Mouse (Mus musculus): Measurements from ENCODE around the gene Mrpl10. TPM values are rescaled to one million over a fixed set of nuclear protein-coding genes. Genes with fewer than 3 reads are reported as not detected.

The Mrpl10 gene
- polyA plus RNA-seq, 1 experiment from 2014 or later, result 85.5 TPM

DNA sequence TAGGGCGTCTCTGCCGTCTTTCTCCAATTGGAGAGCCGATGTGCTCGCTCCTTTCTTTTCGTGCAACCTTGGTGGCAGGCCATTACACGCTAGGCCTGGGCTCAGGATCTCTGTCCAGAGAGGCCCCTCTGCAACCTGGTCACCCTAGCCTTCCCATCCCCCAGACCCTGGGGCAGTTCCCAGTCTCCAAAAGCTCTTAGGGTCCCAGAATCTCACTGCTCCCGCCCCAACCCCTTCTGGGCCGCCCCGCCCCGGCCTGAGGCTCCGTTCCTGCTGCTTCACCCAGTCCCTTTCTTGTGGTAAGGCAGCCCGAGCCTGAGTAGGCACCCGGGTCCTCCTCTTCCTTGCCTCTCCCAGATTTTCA, 22.0 kb upstream of the Mrpl10 start:
- ATAC-seq (ENCODE audit: insufficient read depth) (no peak), DNase-seq (peak; percentile 17)
- no peak for TF ChIP-seq CTCF (IDR thresholded peaks at IDR 0.05; ENCODE audit: low read depth)
- peaks cover 89% of the 10 kb centered on the region for H3K27me3 ChIP-seq (ENCODE audit: insufficient read depth, low read length)
- WGBS, result 14% methylated on average over 13 of the region's 13 CpGs
- peak overlapping the region; percentile 38; the same call in 1 of the 2 replicates for H3K4me3 ChIP-seq (ENCODE audit: low read depth, low read length)
- H3K4me1 ChIP-seq (ENCODE audit: insufficient read depth), result peaks cover 10% of the 10 kb centered on the region; the same call in 1 of the 2 replicates
- no peak overlapping the region for H3K9ac ChIP-seq
- no peaks in the 10 kb centered on the region for H3K9me3 ChIP-seq (ENCODE audit: low read depth, low read length)
- no peaks in the 10 kb centered on the region for H3K36me3 ChIP-seq (ENCODE audit: insufficient read depth)
- no peak overlapping the region for H3K27ac ChIP-seq (ENCODE audit: low read depth)
- peak overlapping the region; percentile 67 for H3K4me2 ChIP-seq

DNA sequence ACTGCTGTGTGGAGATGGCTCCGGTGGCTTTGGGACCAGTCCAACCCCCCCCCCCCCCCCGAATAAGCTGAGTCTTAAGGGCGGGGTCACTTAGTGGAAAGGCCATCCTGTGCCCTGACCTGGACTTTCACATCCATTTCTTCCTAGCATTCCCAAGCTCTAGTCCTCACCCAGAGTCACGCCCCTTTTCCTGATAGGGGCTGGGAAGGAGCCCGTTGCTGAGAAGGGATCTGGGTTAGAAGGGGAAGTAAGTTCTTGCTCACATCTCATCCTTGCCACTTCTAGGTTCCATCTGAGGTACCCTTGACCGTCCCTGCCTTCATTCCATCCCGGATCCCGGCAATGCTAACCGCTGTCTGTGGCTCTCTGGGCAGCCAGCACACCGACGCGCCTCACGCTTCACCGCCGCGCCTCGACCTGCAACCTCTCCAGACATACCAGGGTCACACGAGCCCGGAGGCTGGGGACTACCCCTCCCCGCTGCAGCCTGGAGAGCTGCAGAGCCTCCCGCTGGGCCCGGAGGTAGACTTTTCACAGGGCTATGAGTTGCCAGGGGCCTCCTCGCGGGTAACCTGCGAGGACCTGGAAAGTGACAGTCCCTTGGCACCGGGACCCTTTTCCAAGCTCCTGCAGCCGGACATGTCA, 20.1 kb upstream of the Mrpl10 start:
- no peaks in the 10 kb centered on the region for H3K36me3 ChIP-seq (ENCODE audit: insufficient read depth)
- peak overlapping the region; percentile 52 for H3K4me3 ChIP-seq (ENCODE audit: low read depth, low read length)
- ATAC-seq (ENCODE audit: insufficient read depth) (no peak), DNase-seq (peak; percentile 34)
- TF ChIP-seq CTCF (IDR thresholded peaks at IDR 0.05; ENCODE audit: low read depth), result no peak
- WGBS, result 2% methylated on average over 27 of the region's 27 CpGs
- no peaks in the 10 kb centered on the region for H3K9me3 ChIP-seq (ENCODE audit: low read depth, low read length)
- H3K4me2 ChIP-seq, result peak overlapping the region; percentile 88
- no peak overlapping the region for H3K27ac ChIP-seq (ENCODE audit: low read depth)
- H3K9ac ChIP-seq, result no peak overlapping the region; the same call in 1 of the 2 replicates
- H3K4me1 ChIP-seq (ENCODE audit: insufficient read depth), result peaks cover 20% of the 10 kb centered on the region
- peaks cover 77% of the 10 kb centered on the region for H3K27me3 ChIP-seq (ENCODE audit: insufficient read depth, low read length)

DNA sequence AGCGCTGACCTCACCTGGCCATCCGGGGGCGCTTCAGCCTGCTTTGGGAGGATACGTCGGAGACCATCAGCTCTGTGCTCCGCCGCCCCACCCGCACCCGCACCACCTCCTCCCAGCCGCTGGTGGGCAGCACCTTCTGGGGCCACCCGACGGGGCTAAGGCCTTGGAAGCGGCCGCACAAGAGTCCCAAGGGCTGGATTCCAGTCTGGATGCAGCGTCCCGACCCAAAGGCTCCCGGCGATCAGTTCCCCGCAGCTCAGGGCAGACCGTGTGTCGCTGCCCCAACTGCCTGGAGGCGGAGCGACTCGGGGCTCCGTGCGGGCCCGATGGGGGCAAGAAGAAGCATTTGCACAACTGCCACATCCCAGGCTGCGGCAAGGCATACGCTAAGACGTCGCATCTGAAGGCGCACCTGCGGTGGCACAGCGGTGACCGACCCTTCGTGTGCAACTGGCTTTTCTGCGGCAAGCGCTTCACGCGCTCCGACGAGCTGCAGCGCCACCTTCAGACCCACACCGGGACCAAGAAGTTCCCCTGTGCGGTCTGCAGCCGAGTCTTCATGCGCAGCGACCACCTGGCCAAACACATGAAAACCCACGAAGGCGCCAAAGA, 19.4 kb upstream of the Mrpl10 start:
- Histone ChIP-seq H3K36me3 (ENCODE audit: insufficient read depth) (no peaks in the 10 kb centered on the region), H3K4me2 (peak overlapping the region; percentile 88), H3K27me3 (ENCODE audit: insufficient read depth, low read length) (peaks cover 69% of the 10 kb centered on the region), H3K27ac (ENCODE audit: low read depth) (no peak overlapping the region), H3K4me3 (ENCODE audit: low read depth, low read length) (peak overlapping the region; percentile 52), H3K4me1 (ENCODE audit: insufficient read depth) (peaks cover 20% of the 10 kb centered on the region), H3K9me3 (ENCODE audit: low read depth, low read length) (no peaks in the 10 kb centered on the region), H3K9ac (peak overlapping the region; percentile 54)
- peak; percentile 87 for DNase-seq
- TF ChIP-seq CTCF (IDR thresholded peaks at IDR 0.05; ENCODE audit: low read depth), result peak; percentile 81
- peak; percentile 48 for ATAC-seq (ENCODE audit: insufficient read depth)
- under 1% methylated on average over 50 of the region's 50 CpGs for WGBS

DNA sequence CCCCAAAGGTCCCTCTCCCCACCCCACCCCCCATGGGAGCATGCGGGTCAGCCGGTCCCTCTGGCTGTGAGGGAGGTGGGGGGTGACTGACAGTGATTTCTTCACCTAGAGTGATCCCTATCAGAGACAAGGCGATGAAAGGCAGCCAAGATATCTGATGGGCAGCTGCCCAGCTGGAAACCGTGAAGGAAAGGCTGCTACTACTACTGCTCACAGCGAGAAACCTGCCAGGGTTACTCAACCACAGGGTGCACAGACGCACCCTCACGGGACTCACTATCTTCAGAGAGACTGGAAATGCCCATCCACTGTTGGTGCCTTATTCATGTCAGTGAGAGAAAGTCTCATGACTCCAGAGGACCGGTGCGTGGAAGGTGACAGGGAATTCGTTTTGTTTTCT, 16.4 kb upstream of the Mrpl10 start:
- Histone ChIP-seq H3K4me3 (ENCODE audit: low read depth, low read length) (no peak overlapping the region), H3K9ac (no peak overlapping the region), H3K4me1 (ENCODE audit: insufficient read depth) (peaks cover 16% of the 10 kb centered on the region), H3K9me3 (ENCODE audit: low read depth, low read length) (no peaks in the 10 kb centered on the region), H3K27me3 (ENCODE audit: insufficient read depth, low read length) (peaks cover 41% of the 10 kb centered on the region), H3K4me2 (peak overlapping the region; percentile 61; the same call in 1 of the 2 replicates), H3K27ac (ENCODE audit: low read depth) (no peak overlapping the region), H3K36me3 (ENCODE audit: insufficient read depth) (no peaks in the 10 kb centered on the region)
- DNase-seq (no peak), ATAC-seq (ENCODE audit: insufficient read depth) (no peak)
- 40% methylated on average over 10 of the region's 10 CpGs for WGBS
- no peak for TF ChIP-seq CTCF (IDR thresholded peaks at IDR 0.05; ENCODE audit: low read depth)

DNA sequence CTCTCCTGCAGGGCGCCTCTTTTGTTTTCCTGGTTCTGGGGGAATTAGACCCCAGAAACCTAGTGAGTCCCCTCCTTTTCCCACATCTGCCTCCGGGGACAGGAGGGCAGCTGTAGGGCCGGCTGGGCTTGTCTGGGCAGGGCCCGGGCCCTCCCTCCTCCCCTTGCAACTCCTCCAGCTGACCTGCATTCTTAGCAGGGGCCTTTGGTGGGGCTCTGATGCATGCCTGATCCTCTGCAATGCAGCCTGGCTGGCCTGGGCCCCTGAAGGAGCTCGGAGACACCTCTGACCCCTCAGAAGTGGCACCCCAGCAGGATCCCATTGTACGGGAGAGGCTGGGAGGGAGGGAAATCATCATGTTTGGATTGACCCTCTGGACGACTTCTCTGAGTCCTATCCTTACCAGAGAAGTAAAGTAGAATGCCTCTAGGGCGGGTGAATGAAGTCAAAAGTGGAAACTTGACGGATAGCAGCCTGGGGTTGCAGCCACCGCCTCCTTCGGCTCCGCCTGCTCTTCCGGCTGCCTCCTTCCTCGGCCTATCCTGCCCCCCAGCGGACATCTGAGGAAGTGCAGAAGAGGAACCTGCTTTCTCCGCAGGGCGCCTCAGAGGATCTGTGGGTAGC, 15.5 kb upstream of the Mrpl10 start:
- peak overlapping the region; percentile 20 for H3K4me3 ChIP-seq (ENCODE audit: low read depth, low read length)
- peak overlapping the region; percentile 83 for H3K27ac ChIP-seq (ENCODE audit: low read depth)
- ATAC-seq (ENCODE audit: insufficient read depth), result peak; percentile 54
- TF ChIP-seq CTCF (IDR thresholded peaks at IDR 0.05; ENCODE audit: low read depth), result peak; percentile 98
- no peaks in the 10 kb centered on the region for H3K36me3 ChIP-seq (ENCODE audit: insufficient read depth)
- no peaks in the 10 kb centered on the region for H3K9me3 ChIP-seq (ENCODE audit: low read depth, low read length)
- peak; percentile 96 for DNase-seq
- peak overlapping the region; percentile 61 for H3K4me2 ChIP-seq
- peaks cover 33% of the 10 kb centered on the region for H3K27me3 ChIP-seq (ENCODE audit: insufficient read depth, low read length)
- peaks cover 16% of the 10 kb centered on the region for H3K4me1 ChIP-seq (ENCODE audit: insufficient read depth)
- WGBS, result 3% methylated on average over 17 of the region's 17 CpGs
- H3K9ac ChIP-seq, result peak overlapping the region; percentile 32

DNA sequence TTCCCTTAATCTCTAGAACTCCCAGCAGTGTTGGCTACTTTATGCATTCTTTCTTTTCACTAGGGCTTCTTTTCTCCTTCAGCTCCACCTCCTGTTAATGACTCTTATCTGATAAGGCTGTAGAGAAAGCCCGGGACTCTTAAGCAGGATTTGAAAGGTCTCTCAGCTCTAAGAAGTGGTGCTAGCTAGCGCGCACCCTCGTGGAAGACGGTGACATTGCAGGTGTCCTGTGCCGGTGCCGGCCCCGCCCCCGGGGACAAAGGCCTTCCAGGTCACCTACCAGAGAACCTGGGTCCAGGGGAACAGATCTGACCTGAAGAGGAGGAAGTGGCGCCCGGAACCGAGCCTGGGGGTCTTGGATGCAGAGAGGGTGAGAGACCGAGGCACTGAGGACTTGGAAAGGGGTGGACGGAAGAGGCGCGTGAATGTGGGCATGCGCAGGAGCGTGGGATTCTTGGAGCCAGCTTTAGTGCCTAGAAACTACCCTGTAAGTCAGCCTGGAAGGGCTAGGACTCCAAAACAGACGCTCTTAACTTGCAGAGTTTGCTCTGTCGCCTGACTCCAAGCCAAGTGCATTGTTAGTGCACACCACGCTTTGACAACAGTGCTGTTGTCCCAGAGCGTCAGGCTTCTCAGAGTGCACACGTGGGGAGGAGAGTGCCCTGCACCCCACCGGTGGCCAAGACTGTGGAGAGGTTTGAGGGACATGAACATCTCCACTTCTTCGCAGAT, 11.5 kb upstream of the Mrpl10 start, which contains the start of gene Scrn2:
TSS of gene Scrn2 (plus strand) at position 253 of the 732 bp plus-strand sequence.
- peak; percentile 95 for DNase-seq
- Histone ChIP-seq H3K4me3 (ENCODE audit: low read depth, low read length) (peak within 1 kb of the TSS; percentile 57), H3K36me3 (ENCODE audit: insufficient read depth) (peaks cover 18% of the 10 kb centered on the region; the same call in 1 of the 2 replicates), H3K27me3 (ENCODE audit: insufficient read depth, low read length) (no peaks in the 10 kb centered on the region), H3K9me3 (ENCODE audit: low read depth, low read length) (no peaks in the 10 kb centered on the region), H3K4me1 (ENCODE audit: insufficient read depth) (peaks cover 10% of the 10 kb centered on the region), H3K27ac (ENCODE audit: low read depth) (peak within 1 kb of the TSS; percentile 78), H3K4me2 (peak within 1 kb of the TSS; percentile 82), H3K9ac (peak within 1 kb of the TSS; percentile 65)
- under 1% methylated on average over 25 of the region's 25 CpGs for WGBS
- TF ChIP-seq CTCF (IDR thresholded peaks at IDR 0.05; ENCODE audit: low read depth), result peak; percentile 92
- ATAC-seq (ENCODE audit: insufficient read depth), result peak; percentile 77

Measured in lung, embryonic 14.5 days (tissue).